ENCODE assay signal across 11 mouse cellular contexts in genomic region chr1:130549160-130549559, GRCm38 (mm10).
DNase-seq lines count a peak whose midpoint lies in the region; TF ChIP-seq lines count a peak whose summit lies in the region.
"Had no signal": no experiment of that assay in that cellular context is flagged by ENCODE, and none has a peak within 500 bp of the region (broad histone marks: within the 10 kb centered on the region; RNA-seq: fewer than 3 reads in every experiment).

No protein-coding gene starts in this region.

- DNase-seq in thymus, adult 2 months, result peak; percentile 9
- no peak for DNase-seq in thymus, postnatal 10 days (ENCODE audit: low spot score in 2 of 2)
- DNase-seq in ZHBTc4 (ENCODE audit: low read depth, low spot score), result peak; percentile 88
- peak; percentile 17 for DNase-seq in naive thymus-derived CD4-positive, alpha-beta T cell, adult 2 months (ENCODE audit: low read depth)
- no peak for DNase-seq in adipocyte (ENCODE audit: low spot score)
- DNase-seq in kidney, adult 2 months, result no peak
- no peak for DNase-seq in frontal cortex, postnatal 36 days (ENCODE audit: low spot score in 2 of 2)
- DNase-seq: cerebellum, adult 2 months; liver, embryonic 13.5 days had no signal

- peaks cover 16% of the 10 kb centered on the region for H3K4me1 ChIP-seq in thymus, adult 2 months (replicated peaks; ENCODE audit: control insufficient read depth, insufficient read depth, low read length)
- no peaks in the 10 kb centered on the region for H3K4me1 ChIP-seq in kidney, adult 2 months (ENCODE audit: control insufficient read depth, insufficient read depth, low read length)
- H3K4me1 ChIP-seq: embryonic facial prominence, embryonic 15.5 days; intestine, embryonic 15.5 days had no signal

- TF ChIP-seq POLR2A in thymus, adult 2 months (IDR thresholded peaks at IDR 0.05; ENCODE audit: control insufficient read depth, extremely low read depth, insufficient read depth, low read length, poor library complexity), result no peak
- no peak for TF ChIP-seq POLR2A in kidney, adult 2 months (IDR thresholded peaks at IDR 0.05; ENCODE audit: low read depth, low read length)

- no peak overlapping the region for H3K27ac ChIP-seq in thymus, adult 2 months (ENCODE audit: control insufficient read depth, insufficient read depth, low read length)
- no peak overlapping the region for H3K27ac ChIP-seq in kidney, adult 2 months (ENCODE audit: insufficient read depth, low read depth, low read length)
- H3K27ac ChIP-seq: embryonic facial prominence, embryonic 15.5 days; intestine, embryonic 15.5 days; liver, embryonic 13.5 days had no signal

- TF ChIP-seq CTCF in thymus, adult 2 months (IDR thresholded peaks at IDR 0.05; ENCODE audit: borderline replicate concordance, control insufficient read depth, extremely low read depth, insufficient read depth, low read length, poor library complexity), result no peak
- TF ChIP-seq CTCF in kidney, adult 2 months (conservative IDR thresholded peaks at IDR 0.05; ENCODE audit: insufficient read depth, insufficient read length, low read depth, low read length), result no peak

- H3K27me3 ChIP-seq in thymus, adult 2 months (ENCODE audit: control insufficient read depth, insufficient read depth, low read length), result no peaks in the 10 kb centered on the region
- no peaks in the 10 kb centered on the region for H3K27me3 ChIP-seq in kidney, adult 2 months (replicated peaks; ENCODE audit: control insufficient read depth, insufficient read depth, low read length)
- H3K27me3 ChIP-seq: embryonic facial prominence, embryonic 15.5 days; intestine, embryonic 15.5 days; liver, embryonic 13.5 days had no signal

- 10% methylated on average over 7 of the region's 7 CpGs for WGBS in thymus, adult 2 months
- 74% methylated on average over 7 of the region's 7 CpGs for WGBS in kidney, adult 2 months

- no peaks in the 10 kb centered on the region for H3K36me3 ChIP-seq in thymus, adult 2 months (ENCODE audit: control insufficient read depth, insufficient read depth, low read length)
- H3K36me3 ChIP-seq in kidney, adult 2 months (ENCODE audit: control insufficient read depth, insufficient read depth, low read length), result no peaks in the 10 kb centered on the region
- H3K36me3 ChIP-seq: embryonic facial prominence, embryonic 15.5 days; intestine, embryonic 15.5 days; liver, embryonic 13.5 days had no signal

- H3K4me3 ChIP-seq in thymus, adult 2 months (ENCODE audit: control insufficient read depth, insufficient read depth, low read length), result no peak overlapping the region
- no peak overlapping the region for H3K4me3 ChIP-seq in kidney, adult 2 months (ENCODE audit: insufficient read depth, low read depth, low read length)
- H3K4me3 ChIP-seq: embryonic facial prominence, embryonic 15.5 days; intestine, embryonic 15.5 days; liver, embryonic 13.5 days had no signal

Comparison
In these comparisons a context has a peak if more than half of its experiments do, and no peak if none do; other contexts are left out.
1. DNase-seq: peak in thymus, adult 2 months (single experiment), ZHBTc4 (single experiment) and naive thymus-derived CD4-positive, alpha-beta T cell, adult 2 months (single experiment); none in thymus, postnatal 10 days (0 of 2), adipocyte (single experiment), kidney, adult 2 months (single experiment) and frontal cortex, postnatal 36 days (0 of 2).